Mouse (Mus musculus): ENCODE data around the gene Gm266.
"Not testable (repeated sequence)": the region's sequence is repeated elsewhere in the genome, so short reads cannot be mapped to it uniquely, and the experiment has no call there.

Gm266 gene

GRCm38 (mm10) chr12:111485652-111486306 is at the start of gene Gm266:
TSS of gene Gm266 (minus strand) at chr12:111485823.
- DNase-seq: peak; percentile 62

- DNase-seq: no peak
Observed at GRCm38 (mm10) chr12:111535281-111535680, 49.7 kb upstream of the Gm266 start.

GRCm38 (mm10) chr12:111533096-111533794 is 47.6 kb upstream of the Gm266 start:
- no peak for DNase-seq

GRCm38 (mm10) chr12:111529192-111529591 is 43.6 kb upstream of the Gm266 start:
- DNase-seq: peak; percentile 24

- no peak for DNase-seq
Observed at GRCm38 (mm10) chr12:111527643-111528281, 42.1 kb upstream of the Gm266 start.

- DNase-seq: no peak
Observed at GRCm38 (mm10) chr12:111524883-111525282, 39.3 kb upstream of the Gm266 start.

GRCm38 (mm10) chr12:111524469-111524868 is 38.8 kb upstream of the Gm266 start:
- DNase-seq: no peak

GRCm38 (mm10) chr12:111520994-111521393 is 35.4 kb upstream of the Gm266 start:
- no peak for DNase-seq

- DNase-seq: no peak
Observed at GRCm38 (mm10) chr12:111519821-111520220, 34.2 kb upstream of the Gm266 start.

- no peak for DNase-seq
Observed at GRCm38 (mm10) chr12:111518391-111518790, 32.8 kb upstream of the Gm266 start.

- no peak for DNase-seq
Observed at GRCm38 (mm10) chr12:111517901-111518300, 32.3 kb upstream of the Gm266 start.

GRCm38 (mm10) chr12:111516826-111517225 is 31.2 kb upstream of the Gm266 start:
- DNase-seq: no peak

- no peak for DNase-seq
Observed at GRCm38 (mm10) chr12:111515920-111516319, 30.3 kb upstream of the Gm266 start.

GRCm38 (mm10) chr12:111514874-111515649 is 29.4 kb upstream of the Gm266 start:
- DNase-seq: no peak

- DNase-seq: peak; percentile 55
Observed at GRCm38 (mm10) chr12:111514231-111514792, 28.7 kb upstream of the Gm266 start.

- DNase-seq: peak; percentile 55
Observed at GRCm38 (mm10) chr12:111513673-111514072, 28.1 kb upstream of the Gm266 start.

GRCm38 (mm10) chr12:111512572-111513063 is 27.0 kb upstream of the Gm266 start:
- DNase-seq: no peak

- not testable (repeated sequence) for DNase-seq
Observed at GRCm38 (mm10) chr12:111508438-111508837, 22.8 kb upstream of the Gm266 start.

- no peak for DNase-seq
Observed at GRCm38 (mm10) chr12:111507962-111508361, 22.3 kb upstream of the Gm266 start.

- DNase-seq: no peak
Observed at GRCm38 (mm10) chr12:111507001-111507400, 21.4 kb upstream of the Gm266 start.

- DNase-seq: peak; percentile 96
Observed at GRCm38 (mm10) chr12:111504904-111505303, 19.3 kb upstream of the Gm266 start.

- no peak for DNase-seq
Observed at GRCm38 (mm10) chr12:111503571-111503970, 17.9 kb upstream of the Gm266 start.
